Mouse (Mus musculus): Measurements from ENCODE around the gene Ephb2.

Ephb2 gene

GRCm38 (mm10) chr4:136732536-136733121 lies 103.2 kb downstream of the Ephb2 start:
- DNase-seq (ENCODE audit: low read depth, low spot score), result no peak

GRCm38 (mm10) chr4:136731761-136732160 lies 104.0 kb downstream of the Ephb2 start:
- no peak for DNase-seq (ENCODE audit: low read depth, low spot score)

GRCm38 (mm10) chr4:136731008-136731609 lies 104.7 kb downstream of the Ephb2 start:
- no peak for DNase-seq (ENCODE audit: low read depth, low spot score)

GRCm38 (mm10) chr4:136730501-136730900 lies 105.3 kb downstream of the Ephb2 start:
- DNase-seq (ENCODE audit: low read depth, low spot score), result no peak

- DNase-seq (ENCODE audit: low read depth, low spot score), result no peak
These were observed 106.2 kb downstream of the Ephb2 start for GRCm38 (mm10) chr4:136729574-136729973.

GRCm38 (mm10) chr4:136726941-136727340 lies 108.8 kb downstream of the Ephb2 start:
- no peak for DNase-seq (ENCODE audit: low read depth, low spot score)

GRCm38 (mm10) chr4:136724731-136725130 lies 111.1 kb downstream of the Ephb2 start:
- no peak for DNase-seq (ENCODE audit: low read depth, low spot score)

GRCm38 (mm10) chr4:136722361-136723082 lies 113.3 kb downstream of the Ephb2 start:
- no peak for DNase-seq (ENCODE audit: low read depth, low spot score)

GRCm38 (mm10) chr4:136721937-136722336 lies 113.9 kb downstream of the Ephb2 start:
- DNase-seq (ENCODE audit: low read depth, low spot score), result no peak

GRCm38 (mm10) chr4:136720025-136720424 lies 115.8 kb downstream of the Ephb2 start:
- DNase-seq (ENCODE audit: low read depth, low spot score), result no peak

GRCm38 (mm10) chr4:136718193-136718986 lies 117.4 kb downstream of the Ephb2 start:
- DNase-seq (ENCODE audit: low read depth, low spot score), result no peak

GRCm38 (mm10) chr4:136716561-136716972 lies 119.2 kb downstream of the Ephb2 start:
- DNase-seq (ENCODE audit: low read depth, low spot score), result no peak

- no peak for DNase-seq (ENCODE audit: low read depth, low spot score)
These were observed 121.3 kb downstream of the Ephb2 start for GRCm38 (mm10) chr4:136714530-136714929.

GRCm38 (mm10) chr4:136713889-136714288 lies 121.9 kb downstream of the Ephb2 start:
- DNase-seq (ENCODE audit: low read depth, low spot score), result no peak

GRCm38 (mm10) chr4:136713431-136713830 lies 122.4 kb downstream of the Ephb2 start:
- DNase-seq (ENCODE audit: low read depth, low spot score), result no peak

- no peak for DNase-seq (ENCODE audit: low read depth, low spot score)
These were observed 123.6 kb downstream of the Ephb2 start for GRCm38 (mm10) chr4:136711985-136712768.

- no peak for DNase-seq (ENCODE audit: low read depth, low spot score)
These were observed 125.4 kb downstream of the Ephb2 start for GRCm38 (mm10) chr4:136710345-136710744.

- DNase-seq (ENCODE audit: low read depth, low spot score), result no peak
These were observed 126.8 kb downstream of the Ephb2 start for GRCm38 (mm10) chr4:136708956-136709355.

GRCm38 (mm10) chr4:136706696-136707095 lies 129.1 kb downstream of the Ephb2 start:
- no peak for DNase-seq (ENCODE audit: low read depth, low spot score)

- no peak for DNase-seq (ENCODE audit: low read depth, low spot score)
These were observed 130.7 kb downstream of the Ephb2 start for GRCm38 (mm10) chr4:136705091-136705490.

GRCm38 (mm10) chr4:136704551-136704950 lies 131.2 kb downstream of the Ephb2 start:
- DNase-seq (ENCODE audit: low read depth, low spot score), result no peak

Measured in WW6 (cell line).